Mouse (Mus musculus) cerebellum, adult 2 months (tissue): ENCODE data around the gene Cpb2.

Experiments used
- CTCF ChIP-seq: fragments of 200-500 bp; IDR thresholded peaks from 2 replicates; pipeline ENCODE4 v1.5.1; 2011; ENCODE audit warnings: low read depth, mild to moderate bottlenecking, control low read depth, low read length, moderate library complexity, borderline replicate concordance; ENCODE audit not compliant: insufficient read depth
- POLR2A ChIP-seq: fragments of 200-500 bp; IDR thresholded peaks from 2 replicates; pipeline ENCODE4 v1.6.1; 2011; ENCODE audit warnings: low read length, control low read depth, borderline replicate concordance; ENCODE audit not compliant: insufficient read depth

GRCm38 (mm10) chr14:75246024-75247000 is 4.2 kb downstream of the Cpb2 start:
- no peak for TF ChIP-seq CTCF
- TF ChIP-seq POLR2A, result no peak
